Mouse (Mus musculus): Measurements from ENCODE around the gene Nr0b2. TPM values are rescaled to one million over a fixed set of nuclear protein-coding genes. Genes with fewer than 3 reads are reported as not detected.
A peak's percentile ranks its signal among the peaks of the same experiment; 100 is the strongest.
"Not testable (repeated sequence)": the region's sequence is repeated elsewhere in the genome, so short reads cannot be mapped to it uniquely, and the experiment has no call there.

Gene Nr0b2
- polyA plus RNA-seq (2014; fragmentation: Nextera tagmentation; extraction: Ambion mirVana) = not detected in 2 replicates

- Histone ChIP-seq H3K36me3 (ENCODE audit: control insufficient read depth, insufficient read depth, low read length) (no peaks in the 10 kb centered on the region), H3K9ac (ENCODE audit: low read depth, low read length) (no peak within 1 kb of the TSS), H3K4me3 (ENCODE audit: low read length) (no peak within 1 kb of the TSS), H3K4me2 (replicated peaks; ENCODE audit: low read depth, low read length) (no peak within 1 kb of the TSS), H3K4me1 (ENCODE audit: control insufficient read depth, insufficient read depth, low read length) (no peaks in the 10 kb centered on the region), H3K9me3 (ENCODE audit: control insufficient read depth, low read length) (no peaks in the 10 kb centered on the region), H3K27ac (ENCODE audit: low read depth, low read length) (no peak within 1 kb of the TSS), H3K27me3 (ENCODE audit: control insufficient read depth, insufficient read depth, low read length) (no peaks in the 10 kb centered on the region)
- no peak for ATAC-seq (ENCODE audit: low FRiP score, low TSS enrichment)
- 60% methylated on average over 10 of the region's 10 CpGs for WGBS
Observed at GRCm38 (mm10) chr4:133552768-133553447, at the start of gene Nr0b2. Gene Nr0b2, plus strand, starts transcription at chr4:133553376.

DNA sequence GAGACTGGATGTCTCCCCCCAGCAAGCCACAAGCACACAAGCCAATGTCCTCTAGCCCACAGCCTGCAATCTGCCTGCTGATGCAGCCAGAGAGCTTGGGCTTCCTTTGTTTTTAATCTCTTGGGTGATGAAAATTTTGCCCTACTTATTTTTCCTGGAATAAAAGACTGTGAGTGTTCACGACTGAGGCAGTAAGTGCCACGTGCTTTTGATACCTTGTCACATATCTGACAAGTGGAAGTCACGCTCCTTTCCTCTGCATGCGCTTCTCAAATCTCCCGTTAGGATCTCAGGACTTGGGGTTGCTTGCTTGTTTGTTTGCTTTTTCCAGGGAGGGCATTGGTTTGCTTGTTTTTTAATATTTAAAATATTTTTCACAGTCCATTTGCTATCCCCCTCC, 48.9 kb upstream of the Nr0b2 start:
- no peaks in the 10 kb centered on the region for H3K9me3 ChIP-seq (ENCODE audit: control insufficient read depth, low read length)
- H3K4me1 ChIP-seq (ENCODE audit: control insufficient read depth, insufficient read depth, low read length) = no peaks in the 10 kb centered on the region
- H3K4me3 ChIP-seq (ENCODE audit: low read length) = no peak overlapping the region
- no peak overlapping the region for H3K27ac ChIP-seq (ENCODE audit: low read depth, low read length)
- ATAC-seq (ENCODE audit: low FRiP score, low TSS enrichment) = no peak
- no peak overlapping the region for H3K9ac ChIP-seq (ENCODE audit: low read depth, low read length)
- peaks cover 24% of the 10 kb centered on the region for H3K27me3 ChIP-seq (ENCODE audit: control insufficient read depth, insufficient read depth, low read length)
- no peaks in the 10 kb centered on the region for H3K36me3 ChIP-seq (ENCODE audit: control insufficient read depth, insufficient read depth, low read length)
- WGBS = 41% methylated on average over 5 of the region's 5 CpGs
- H3K4me2 ChIP-seq (replicated peaks; ENCODE audit: low read depth, low read length) = no peak overlapping the region

DNA sequence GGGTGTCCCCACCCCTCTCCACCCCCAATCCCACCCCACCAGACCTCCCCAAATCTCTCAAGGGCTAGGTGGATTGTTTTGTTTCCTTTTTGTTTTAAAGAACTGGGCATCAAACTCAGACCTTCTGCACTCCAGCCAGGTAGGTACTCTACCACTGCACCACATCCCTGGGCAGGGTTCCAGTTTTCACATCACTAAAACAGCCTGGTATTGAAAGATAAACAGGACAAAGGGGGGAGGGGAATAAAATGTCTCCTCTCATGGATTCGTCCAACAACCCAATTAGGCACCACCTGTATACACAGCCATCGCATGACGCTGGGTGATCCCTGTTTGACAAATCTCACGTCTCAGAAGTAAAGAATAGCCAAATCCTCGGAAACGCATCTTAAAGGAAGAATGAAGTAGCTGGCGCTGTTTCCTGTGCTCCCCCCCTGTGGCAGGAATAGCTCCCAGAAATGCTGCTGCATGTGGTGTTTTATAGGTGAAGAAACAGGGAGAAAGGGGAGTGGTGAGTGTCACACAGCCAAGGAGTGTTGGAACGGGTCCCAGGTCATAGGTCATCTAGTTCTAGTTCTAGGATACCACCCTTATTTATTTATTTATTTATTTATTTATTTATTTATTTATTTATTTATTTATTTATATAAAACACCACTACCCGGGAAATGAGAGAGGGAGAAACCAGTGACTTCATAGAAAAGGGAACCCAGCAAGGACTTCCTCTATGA, 48.3 kb upstream of the Nr0b2 start:
- no peak overlapping the region for H3K4me3 ChIP-seq (ENCODE audit: low read length)
- peaks cover 17% of the 10 kb centered on the region for H3K27me3 ChIP-seq (ENCODE audit: control insufficient read depth, insufficient read depth, low read length)
- no peak for ATAC-seq (ENCODE audit: low FRiP score, low TSS enrichment)
- H3K4me2 ChIP-seq (replicated peaks; ENCODE audit: low read depth, low read length) = no peak overlapping the region
- WGBS = 64% methylated on average over 9 of the region's 9 CpGs
- no peaks in the 10 kb centered on the region for H3K36me3 ChIP-seq (ENCODE audit: control insufficient read depth, insufficient read depth, low read length)
- no peak overlapping the region for H3K9ac ChIP-seq (ENCODE audit: low read depth, low read length)
- no peak overlapping the region for H3K27ac ChIP-seq (ENCODE audit: low read depth, low read length)
- H3K4me1 ChIP-seq (ENCODE audit: control insufficient read depth, insufficient read depth, low read length) = no peaks in the 10 kb centered on the region
- no peaks in the 10 kb centered on the region for H3K9me3 ChIP-seq (ENCODE audit: control insufficient read depth, low read length)

DNA sequence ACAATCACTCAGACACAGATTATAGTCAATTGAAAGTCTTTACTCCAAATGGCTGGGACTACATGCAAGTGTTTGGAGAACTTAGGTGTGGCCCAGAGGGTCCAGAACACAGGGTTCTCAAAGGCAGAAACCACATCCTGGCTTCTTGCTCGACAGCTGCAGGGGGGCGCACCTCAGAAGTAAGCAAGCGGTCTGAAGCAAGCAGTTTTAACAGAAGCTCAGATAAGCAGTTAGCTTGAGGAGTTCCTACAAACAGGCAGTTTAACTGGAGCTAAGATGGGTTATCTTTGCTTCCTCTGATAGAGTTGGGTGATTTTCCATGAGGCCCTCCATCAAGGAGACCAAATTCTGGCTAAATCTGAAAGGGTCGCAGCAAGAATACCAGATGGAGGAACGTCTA, 46.6 kb upstream of the Nr0b2 start:
- Histone ChIP-seq H3K27ac (ENCODE audit: low read depth, low read length) (no peak overlapping the region), H3K27me3 (ENCODE audit: control insufficient read depth, insufficient read depth, low read length) (peaks cover 2% of the 10 kb centered on the region), H3K36me3 (ENCODE audit: control insufficient read depth, insufficient read depth, low read length) (no peaks in the 10 kb centered on the region), H3K4me2 (replicated peaks; ENCODE audit: low read depth, low read length) (no peak overlapping the region), H3K4me3 (ENCODE audit: low read length) (no peak overlapping the region), H3K9ac (ENCODE audit: low read depth, low read length) (no peak overlapping the region), H3K9me3 (ENCODE audit: control insufficient read depth, low read length) (no peaks in the 10 kb centered on the region), H3K4me1 (ENCODE audit: control insufficient read depth, insufficient read depth, low read length) (no peaks in the 10 kb centered on the region)
- no peak for ATAC-seq (ENCODE audit: low FRiP score, low TSS enrichment)
- WGBS = 71% methylated on average over 5 of the region's 5 CpGs

DNA sequence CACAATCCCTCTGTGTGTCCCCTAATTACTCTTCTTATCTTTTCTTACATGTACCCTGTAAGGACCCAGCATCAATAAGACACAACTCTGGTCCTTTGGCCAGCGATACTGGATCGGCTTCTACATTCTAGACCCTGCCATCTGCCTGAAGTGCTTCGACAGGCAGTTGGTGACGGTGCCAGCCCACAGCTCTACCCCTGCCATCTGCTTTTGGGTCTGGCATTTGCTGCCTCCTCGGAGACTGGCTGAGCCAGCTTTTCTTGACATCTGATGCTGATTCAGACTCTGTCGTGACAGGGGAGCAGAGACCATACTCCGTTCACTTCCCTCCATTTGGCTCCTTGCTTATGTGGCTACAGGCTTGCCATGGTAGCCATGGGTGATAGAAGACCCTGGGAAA, 44.2 kb upstream of the Nr0b2 start:
- Histone ChIP-seq H3K4me1 (ENCODE audit: control insufficient read depth, insufficient read depth, low read length) (no peaks in the 10 kb centered on the region), H3K9me3 (ENCODE audit: control insufficient read depth, low read length) (no peaks in the 10 kb centered on the region), H3K9ac (ENCODE audit: low read depth, low read length) (no peak overlapping the region), H3K4me2 (replicated peaks; ENCODE audit: low read depth, low read length) (no peak overlapping the region), H3K27me3 (ENCODE audit: control insufficient read depth, insufficient read depth, low read length) (no peaks in the 10 kb centered on the region; the same call in 1 of the 2 replicates), H3K36me3 (ENCODE audit: control insufficient read depth, insufficient read depth, low read length) (no peaks in the 10 kb centered on the region), H3K4me3 (ENCODE audit: low read length) (no peak overlapping the region), H3K27ac (ENCODE audit: low read depth, low read length) (no peak overlapping the region)
- WGBS = 77% methylated on average over 7 of the region's 7 CpGs
- no peak for ATAC-seq (ENCODE audit: low FRiP score, low TSS enrichment)

DNA sequence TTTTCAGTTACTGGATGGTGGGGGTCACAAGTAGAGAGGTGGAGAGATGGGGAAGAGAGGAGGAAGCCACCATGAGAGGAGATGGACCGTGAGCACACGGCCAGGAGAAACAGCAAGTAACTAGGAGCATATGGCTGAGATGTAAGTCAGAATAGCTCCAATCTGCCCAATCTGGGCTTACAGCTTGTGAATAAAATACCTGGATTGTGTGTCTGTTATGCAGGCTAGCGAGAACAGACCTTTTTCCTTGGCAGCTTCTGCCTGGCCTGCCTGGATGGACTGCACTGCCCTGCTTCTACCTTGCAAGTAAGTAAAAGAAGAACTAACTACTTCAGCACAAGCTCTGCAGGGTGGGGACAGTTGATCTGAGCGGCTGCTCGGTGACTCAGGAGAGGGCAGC, 42.1 kb upstream of the Nr0b2 start:
- no peak overlapping the region for H3K4me2 ChIP-seq (replicated peaks; ENCODE audit: low read depth, low read length)
- no peak overlapping the region for H3K4me3 ChIP-seq (ENCODE audit: low read length)
- WGBS = 80% methylated on average over 5 of the region's 5 CpGs
- no peaks in the 10 kb centered on the region for H3K36me3 ChIP-seq (ENCODE audit: control insufficient read depth, insufficient read depth, low read length)
- H3K9ac ChIP-seq (ENCODE audit: low read depth, low read length) = no peak overlapping the region
- no peaks in the 10 kb centered on the region; the same call in 1 of the 2 replicates for H3K27me3 ChIP-seq (ENCODE audit: control insufficient read depth, insufficient read depth, low read length)
- no peak for ATAC-seq (ENCODE audit: low FRiP score, low TSS enrichment)
- no peaks in the 10 kb centered on the region for H3K4me1 ChIP-seq (ENCODE audit: control insufficient read depth, insufficient read depth, low read length)
- H3K9me3 ChIP-seq (ENCODE audit: control insufficient read depth, low read length) = no peaks in the 10 kb centered on the region
- no peak overlapping the region for H3K27ac ChIP-seq (ENCODE audit: low read depth, low read length)

DNA sequence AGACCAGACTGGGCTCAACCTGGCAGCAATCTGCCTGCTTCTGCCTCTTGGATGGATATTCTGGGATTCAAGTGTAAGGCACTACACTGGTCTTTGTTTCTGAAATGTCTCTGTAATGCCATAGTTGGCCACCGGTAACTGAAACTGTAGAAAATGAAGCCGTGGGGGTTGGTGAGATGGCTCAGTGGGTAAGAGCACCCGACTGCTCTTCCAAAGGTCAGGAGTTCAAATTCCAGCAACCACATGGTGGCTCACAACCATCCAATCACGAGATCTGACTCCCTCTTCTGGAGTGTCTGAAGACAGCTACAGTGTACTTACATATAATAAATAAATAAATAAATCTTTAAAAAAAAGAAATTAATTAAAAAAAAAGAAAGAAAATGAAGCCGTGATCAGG, 40.7 kb upstream of the Nr0b2 start:
- H3K4me3 ChIP-seq (ENCODE audit: low read length); H3K27ac ChIP-seq (ENCODE audit: low read depth, low read length); H3K9me3 ChIP-seq (ENCODE audit: control insufficient read depth, low read length); H3K9ac ChIP-seq (ENCODE audit: low read depth, low read length); H3K4me1 ChIP-seq (ENCODE audit: control insufficient read depth, insufficient read depth, low read length); H3K4me2 ChIP-seq (replicated peaks; ENCODE audit: low read depth, low read length); H3K36me3 ChIP-seq (ENCODE audit: control insufficient read depth, insufficient read depth, low read length); H3K27me3 ChIP-seq (ENCODE audit: control insufficient read depth, insufficient read depth, low read length): not testable (repeated sequence)
- WGBS = 40% methylated on average over 4 of the region's 5 CpGs
- ATAC-seq (ENCODE audit: low FRiP score, low TSS enrichment) = 0 out of 2 replicates have a peak, but pooled peaks have one; percentile 9

DNA sequence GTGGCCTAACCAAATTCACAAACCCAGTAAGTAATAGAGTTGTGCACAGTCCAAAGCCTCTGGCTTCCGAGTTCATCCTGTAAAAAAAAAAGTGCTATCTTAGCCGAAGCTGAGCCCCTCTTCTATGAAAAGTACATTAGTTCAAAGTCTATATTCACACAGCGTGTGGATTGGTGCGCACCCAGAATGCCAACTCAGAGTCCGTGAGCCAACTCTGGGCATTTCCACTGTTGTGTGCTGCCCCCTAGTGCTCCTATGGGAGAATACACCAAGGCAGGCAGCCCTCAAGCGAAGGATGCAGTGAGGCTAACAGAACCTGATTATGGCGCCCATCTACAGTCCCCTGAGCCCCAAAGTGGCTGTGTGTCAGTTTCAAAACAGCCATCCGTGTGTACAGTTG, 40.2 kb upstream of the Nr0b2 start:
- no peaks in the 10 kb centered on the region for H3K36me3 ChIP-seq (ENCODE audit: control insufficient read depth, insufficient read depth, low read length)
- no peaks in the 10 kb centered on the region for H3K4me1 ChIP-seq (ENCODE audit: control insufficient read depth, insufficient read depth, low read length)
- no peaks in the 10 kb centered on the region for H3K9me3 ChIP-seq (ENCODE audit: control insufficient read depth, low read length)
- no peak overlapping the region for H3K9ac ChIP-seq (ENCODE audit: low read depth, low read length)
- 13% methylated on average over 8 of the region's 8 CpGs for WGBS
- H3K4me2 ChIP-seq (replicated peaks; ENCODE audit: low read depth, low read length) = no peak overlapping the region
- H3K27ac ChIP-seq (ENCODE audit: low read depth, low read length) = no peak overlapping the region
- peaks cover 2% of the 10 kb centered on the region; the same call in 1 of the 2 replicates for H3K27me3 ChIP-seq (ENCODE audit: control insufficient read depth, insufficient read depth, low read length)
- H3K4me3 ChIP-seq (ENCODE audit: low read length) = no peak overlapping the region
- ATAC-seq (ENCODE audit: low FRiP score, low TSS enrichment) = peak; percentile 61

Data from kidney, embryonic 14.5 days (tissue).